Mouse (Mus musculus) adrenal gland, postnatal 14 days (tissue): ENCODE data around the gene Dr1. TPM values are rescaled to one million over a fixed set of nuclear protein-coding genes. Genes with fewer than 3 reads are reported as not detected.
"Not testable (repeated sequence)": the region's sequence is repeated elsewhere in the genome, so short reads cannot be mapped to it uniquely, and the experiment has no call there.

Experiments used
- DNase-seq: peaks from one replicate; pipeline ENCODE4 v3.0.0; 2021; ENCODE audit warnings: mixed read lengths
- long read RNA-seq, 2 experiments: library from polyadenylated mRNA; stranded (forward); transcript quantifications; one replicate each; pipeline ENCODE4 v2.0.0; 2021
- total RNA-seq: library from RNA; stranded (reverse); gene quantifications from 2 replicates; pipeline ENCODE4 v1.2.3, GENCODE M21; 2021

Dr1 gene
- 29.9 and 33.0 TPM in 2 replicates for total RNA-seq
- long read RNA-seq, experiment 1, transcript Dr1-201 (3 exons, 3,085 nt): major isoform, 40 of 40 reads
- long read RNA-seq, experiment 1, partial matches to known transcripts: 0 of 40 reads
- long read RNA-seq, experiment 1, other reads (novel, unspliced or antisense): 0 of 40 reads
- long read RNA-seq, experiment 2, transcript Dr1-201 (3 exons, 3,085 nt): major isoform, 14 of 16 reads
- long read RNA-seq, experiment 2, partial matches to known transcripts: 1 of 16 reads
- long read RNA-seq, experiment 2, other reads (novel, unspliced or antisense): 1 of 16 reads

- DNase-seq: peak; percentile 94
Observed at GRCm38 (mm10) chr5:108268127-108269062, at the start of gene Dr1. TSS of gene Dr1 (plus strand) at chr5:108268897.

- no peak for DNase-seq
Observed at GRCm38 (mm10) chr5:108224077-108224476, 44.6 kb upstream of the Dr1 start.

GRCm38 (mm10) chr5:108226159-108226558 lies 42.5 kb upstream of the Dr1 start:
- no peak for DNase-seq

GRCm38 (mm10) chr5:108246314-108246765 lies 22.4 kb upstream of the Dr1 start:
- DNase-seq: peak; percentile 63

- no peak for DNase-seq
Observed at GRCm38 (mm10) chr5:108250033-108250432, 18.7 kb upstream of the Dr1 start.

- no peak for DNase-seq
Observed at GRCm38 (mm10) chr5:108255259-108255658, 13.4 kb upstream of the Dr1 start.

- DNase-seq: peak; percentile 11
Observed at GRCm38 (mm10) chr5:108262722-108263121, 6.0 kb upstream of the Dr1 start.

- not testable (repeated sequence) for DNase-seq
Observed at GRCm38 (mm10) chr5:108263785-108264184, 4.9 kb upstream of the Dr1 start.

GRCm38 (mm10) chr5:108266990-108267389 lies 1.7 kb upstream of the Dr1 start:
- no peak for DNase-seq

- no peak for DNase-seq
Observed at GRCm38 (mm10) chr5:108269063-108269810, 540 bp downstream of the Dr1 start.

GRCm38 (mm10) chr5:108269811-108270151 lies 1.1 kb downstream of the Dr1 start:
- DNase-seq: no peak

GRCm38 (mm10) chr5:108270415-108270814 lies 1.7 kb downstream of the Dr1 start:
- DNase-seq: no peak

GRCm38 (mm10) chr5:108271345-108271744 lies 2.6 kb downstream of the Dr1 start:
- not testable (repeated sequence) for DNase-seq

- no peak for DNase-seq
Observed at GRCm38 (mm10) chr5:108286957-108287356, 18.3 kb downstream of the Dr1 start.

- no peak for DNase-seq
Observed at GRCm38 (mm10) chr5:108301567-108301966, 32.9 kb downstream of the Dr1 start.

GRCm38 (mm10) chr5:108312224-108313064 lies 43.7 kb downstream of the Dr1 start, which contains the start of gene Pigg:
TSS of gene Pigg (plus strand) at chr5:108312609.
- peak; percentile 97 for DNase-seq

- DNase-seq: no peak
Observed at GRCm38 (mm10) chr5:108313065-108313860, 44.6 kb downstream of the Dr1 start.
